Mouse (Mus musculus): ENCODE measurements around the gene Psme2. TPM values are rescaled to one million over a fixed set of nuclear protein-coding genes. Genes with fewer than 3 reads are reported as not detected.

The Psme2 gene
- polyA plus RNA-seq, 1 experiment from 2014 or later = 215 TPM

DNA sequence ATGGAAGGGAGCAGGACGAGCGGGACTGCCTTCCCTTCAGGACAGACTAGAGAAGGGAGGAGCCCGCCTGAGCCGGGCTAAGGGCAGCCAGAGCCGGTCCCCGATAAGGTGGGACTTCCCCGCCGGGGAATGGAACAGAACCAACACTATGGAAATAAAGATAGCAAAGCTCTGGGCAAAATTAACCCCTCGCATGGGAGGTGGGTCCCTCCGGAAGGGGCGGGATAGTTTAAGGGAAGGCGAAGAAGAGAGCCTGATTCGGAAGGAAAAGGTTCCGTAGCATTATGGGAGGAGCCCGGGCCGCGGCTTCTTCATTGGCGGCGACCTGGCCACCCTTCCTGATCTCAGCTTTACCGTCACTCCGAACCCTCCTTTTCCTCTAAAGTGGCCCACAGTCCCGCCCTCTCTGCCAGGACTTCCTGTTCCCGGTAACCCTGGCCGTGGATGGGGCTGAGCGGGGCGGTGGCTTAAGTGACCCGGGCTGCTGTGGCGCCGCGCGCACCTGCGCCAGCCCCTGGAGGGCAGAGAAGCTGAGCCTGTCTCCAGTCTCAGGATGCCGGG, 498 bp upstream of the Psme2 start, which contains the start of gene Rnf31:
TSS of gene Rnf31 (plus strand) at position 378 of the 561 bp plus-strand sequence.
- Histone ChIP-seq H3K9ac (peak within 1 kb of the TSS; percentile 88), H3K9me3 (replicated peaks) (no peaks in the 10 kb centered on the region), H3K4me3 (peak within 1 kb of the TSS; percentile 85), H3K4me2 (peak within 1 kb of the TSS; percentile 92), H3K4me1 (replicated peaks) (peaks cover 26% of the 10 kb centered on the region), H3K36me3 (peaks cover 29% of the 10 kb centered on the region), H3K27ac (peak within 1 kb of the TSS; percentile 96), H3K27me3 (no peaks in the 10 kb centered on the region)
- under 1% methylated on average over 33 of the region's 33 CpGs for WGBS
- peak; percentile 89 for ATAC-seq (replicated peaks; ENCODE audit: insufficient number of reproducible peaks, insufficient read depth, low FRiP score, low read depth)

DNA sequence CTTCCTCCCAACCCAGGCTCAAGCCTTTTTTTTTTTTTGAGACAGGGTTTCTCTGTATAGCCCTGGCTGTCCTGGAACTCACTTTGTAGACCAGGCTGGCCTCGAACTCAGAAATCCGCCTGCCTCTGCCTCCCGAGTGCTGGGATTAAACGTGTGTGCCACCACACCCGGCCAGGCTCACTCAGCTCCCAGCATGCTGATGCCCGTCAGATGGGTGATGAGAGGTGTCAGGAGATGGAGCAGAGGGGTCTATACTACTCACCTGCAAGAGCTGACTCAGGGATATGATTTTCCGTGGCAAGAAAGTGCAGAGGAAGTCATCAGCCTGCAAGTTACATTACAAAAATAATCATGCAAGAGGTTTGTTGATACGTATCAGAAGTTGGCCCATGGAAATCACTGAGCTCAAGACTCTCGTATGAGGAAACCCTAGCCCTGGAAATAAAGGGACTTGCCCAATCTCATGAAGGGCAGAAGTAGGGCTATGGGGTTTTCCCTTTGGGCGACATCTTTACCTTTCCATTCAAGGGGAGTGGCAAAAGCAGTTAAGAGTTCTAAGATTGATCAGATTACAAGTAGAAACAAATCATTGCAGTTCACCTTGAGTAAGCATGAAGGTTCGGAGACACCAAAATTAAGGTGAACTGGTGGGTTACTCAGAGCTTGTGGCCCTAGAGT, 1.0 kb downstream of the Psme2 start:
- Histone ChIP-seq H3K9me3 (replicated peaks) (no peaks in the 10 kb centered on the region), H3K27me3 (no peaks in the 10 kb centered on the region), H3K36me3 (peaks cover 14% of the 10 kb centered on the region; the same call in 1 of the 2 replicates), H3K4me3 (peak overlapping the region; percentile 85), H3K4me1 (replicated peaks) (peaks cover 33% of the 10 kb centered on the region), H3K27ac (peak overlapping the region; percentile 96), H3K9ac (peak overlapping the region; percentile 61; the same call in 1 of the 2 replicates), H3K4me2 (peak overlapping the region; percentile 92)
- WGBS = 77% methylated on average over 11 of the region's 11 CpGs
- no peak for ATAC-seq (replicated peaks; ENCODE audit: insufficient number of reproducible peaks, insufficient read depth, low FRiP score, low read depth)

DNA sequence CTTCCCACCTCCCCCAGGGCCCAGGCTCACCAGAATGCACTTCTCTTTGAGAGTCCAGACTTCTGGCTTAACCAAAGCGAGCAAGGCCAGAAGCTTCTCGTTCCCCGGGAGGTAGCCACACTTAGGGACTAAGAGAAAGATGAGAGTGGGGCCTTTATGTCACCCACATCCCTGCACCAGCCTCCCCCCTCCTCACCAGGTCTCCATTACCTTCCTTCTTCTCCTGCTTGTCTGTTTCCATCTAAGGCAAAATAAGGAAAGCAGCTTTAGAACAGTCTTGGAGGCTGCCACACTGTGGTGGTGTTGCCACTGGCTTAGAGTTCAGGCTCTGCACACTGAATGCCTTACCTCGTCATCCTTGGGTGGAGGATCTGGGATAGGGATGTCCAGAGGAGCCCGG, 1.6 kb downstream of the Psme2 start:
- Histone ChIP-seq H3K9me3 (replicated peaks) (no peaks in the 10 kb centered on the region), H3K4me3 (0 out of 2 replicates have a peak overlapping the region, but pooled peaks have one; percentile 85), H3K4me2 (no peak overlapping the region), H3K27me3 (no peaks in the 10 kb centered on the region), H3K4me1 (replicated peaks) (peaks cover 38% of the 10 kb centered on the region), H3K27ac (no peak overlapping the region), H3K36me3 (peaks cover 8% of the 10 kb centered on the region; the same call in 1 of the 2 replicates), H3K9ac (no peak overlapping the region)
- ATAC-seq (replicated peaks; ENCODE audit: insufficient number of reproducible peaks, insufficient read depth, low FRiP score, low read depth) = no peak
- WGBS = 86% methylated on average over 5 of the region's 5 CpGs

DNA sequence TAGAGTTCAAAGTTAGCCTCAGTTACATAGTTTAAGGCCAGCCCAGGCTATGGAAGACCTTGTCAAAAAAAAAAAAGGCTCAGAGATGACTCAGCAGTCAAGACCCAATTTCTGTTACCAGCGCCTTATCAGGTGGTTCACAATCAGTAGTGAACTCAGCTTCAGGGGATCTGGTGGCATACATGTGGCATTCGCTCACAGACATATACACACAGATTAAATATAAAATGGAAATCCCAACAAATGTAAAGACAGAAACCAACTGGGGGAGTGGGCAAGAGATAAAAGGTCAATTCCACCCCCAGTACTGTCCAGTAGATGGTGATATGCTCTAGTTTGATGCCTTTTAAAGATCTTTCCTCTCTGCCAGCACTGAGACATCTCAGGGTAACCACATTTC, 4.8 kb downstream of the Psme2 start:
- ATAC-seq (replicated peaks; ENCODE audit: insufficient number of reproducible peaks, insufficient read depth, low FRiP score, low read depth) = no peak
- H3K27me3 ChIP-seq = no peaks in the 10 kb centered on the region
- H3K36me3 ChIP-seq = peaks cover 14% of the 10 kb centered on the region; the same call in 1 of the 2 replicates
- H3K9me3 ChIP-seq (replicated peaks) = no peaks in the 10 kb centered on the region
- H3K4me1 ChIP-seq (replicated peaks) = peaks cover 23% of the 10 kb centered on the region
- H3K27ac ChIP-seq = no peak overlapping the region
- no peak overlapping the region for H3K4me2 ChIP-seq
- H3K9ac ChIP-seq = no peak overlapping the region
- no peak overlapping the region for H3K4me3 ChIP-seq
- 89% methylated on average over 2 of the region's 2 CpGs for WGBS

DNA sequence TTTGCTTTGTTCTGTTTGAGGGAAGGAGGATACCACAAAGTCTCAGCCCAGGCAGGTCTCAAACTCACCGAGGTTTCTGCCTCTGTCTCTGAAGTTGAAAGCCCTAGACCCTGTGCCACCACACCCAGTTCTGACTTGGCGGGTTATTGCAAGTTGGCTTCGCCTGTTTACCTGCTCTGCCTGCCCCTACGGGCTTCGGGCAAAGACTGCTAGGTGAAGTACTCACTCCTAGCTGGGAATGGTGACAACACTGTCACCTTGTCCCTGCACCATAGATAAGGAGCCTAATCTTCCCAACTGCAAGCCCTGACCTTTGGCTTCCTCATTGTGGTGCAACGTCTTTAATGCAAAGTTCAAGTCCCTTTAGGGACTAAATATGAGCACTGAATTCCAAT, 5.3 kb downstream of the Psme2 start:
- no peak for ATAC-seq (replicated peaks; ENCODE audit: insufficient number of reproducible peaks, insufficient read depth, low FRiP score, low read depth)

DNA sequence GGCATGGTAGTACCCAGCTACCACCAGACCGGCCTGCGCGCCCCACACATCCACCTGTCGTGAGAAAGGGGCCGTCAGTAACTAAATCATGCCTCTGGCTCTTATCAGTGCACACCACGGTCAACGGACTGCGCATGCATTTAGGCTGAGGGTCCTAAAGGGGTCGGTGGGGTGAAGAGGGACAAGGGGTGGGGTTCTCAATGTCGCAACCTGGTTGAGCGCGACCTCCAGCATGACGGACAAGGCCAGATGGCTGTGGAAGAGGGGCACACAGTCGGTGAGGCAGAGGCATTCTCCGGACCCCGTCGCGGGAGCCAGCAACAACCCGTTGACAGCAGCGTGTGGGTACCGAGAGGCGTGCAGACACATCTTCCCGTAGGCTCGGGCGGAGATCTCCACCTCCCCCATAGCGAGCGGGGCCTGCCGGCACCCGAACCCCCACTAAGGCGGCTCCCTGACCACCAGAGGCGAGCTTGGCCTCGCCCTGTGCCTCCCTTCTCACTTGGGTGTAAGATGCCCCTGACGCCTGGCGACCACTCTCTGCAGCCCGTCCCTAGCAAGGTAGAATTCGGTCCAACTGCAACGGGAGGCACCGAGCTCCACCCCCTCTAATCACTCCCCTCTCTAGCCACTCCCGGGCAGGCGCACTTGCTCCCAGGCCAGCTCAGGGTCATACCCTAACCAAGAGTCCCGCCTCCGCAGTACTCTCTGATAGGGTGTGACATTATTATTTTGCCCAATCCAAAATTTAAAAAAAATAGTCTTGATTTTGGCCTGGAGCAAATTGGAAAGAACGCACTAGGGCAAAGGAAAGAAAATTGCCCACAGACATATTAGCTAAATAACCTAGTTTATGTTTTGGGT, 6.0 kb downstream of the Psme2 start, which contains the start of gene Emc9:
TSS of gene Emc9 (minus strand) at position 601 of the 864 bp plus-strand sequence.
- H3K27ac ChIP-seq = peak within 1 kb of the TSS; percentile 83

More for the DNA sequence above, 5.3 kb downstream of the Psme2 start:
- Histone ChIP-seq H3K27me3 (no peaks in the 10 kb centered on the region), H3K9me3 (replicated peaks) (no peaks in the 10 kb centered on the region), H3K4me1 (replicated peaks) (peaks cover 23% of the 10 kb centered on the region), H3K4me2 (peak overlapping the region; percentile 89), H3K9ac (no peak overlapping the region), H3K36me3 (peaks cover 18% of the 10 kb centered on the region; the same call in 1 of the 2 replicates), H3K4me3 (peak overlapping the region; percentile 69; the same call in 1 of the 2 replicates), H3K27ac (peak overlapping the region; percentile 83)
- WGBS = 47% methylated on average over 6 of the region's 6 CpGs

DNA sequence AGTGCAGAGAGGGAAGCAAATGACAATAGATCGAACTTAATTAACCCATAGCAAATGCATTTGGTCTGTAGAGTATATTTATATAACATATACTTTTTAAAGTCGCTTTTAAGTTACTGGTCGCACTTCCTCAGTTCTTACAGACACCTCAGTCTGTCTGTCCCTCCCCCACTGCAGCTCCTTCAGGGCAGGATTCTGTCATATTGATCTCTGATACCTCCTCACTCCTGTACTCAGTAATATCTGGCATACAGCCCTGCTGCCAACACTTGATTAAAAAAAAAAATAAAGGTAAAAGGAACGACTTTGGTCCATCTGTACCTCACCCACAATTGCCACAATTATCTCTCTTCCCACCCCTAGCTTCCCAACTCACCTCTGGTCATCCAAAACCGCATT, 6.6 kb downstream of the Psme2 start:
- no peak for ATAC-seq (replicated peaks; ENCODE audit: insufficient number of reproducible peaks, insufficient read depth, low FRiP score, low read depth)
- Histone ChIP-seq H3K4me3 (peak overlapping the region; percentile 69), H3K27ac (peak overlapping the region; percentile 83), H3K9ac (peak overlapping the region; percentile 80), H3K9me3 (replicated peaks) (no peaks in the 10 kb centered on the region), H3K27me3 (no peaks in the 10 kb centered on the region), H3K4me2 (peak overlapping the region; percentile 89), H3K4me1 (replicated peaks) (peaks cover 15% of the 10 kb centered on the region), H3K36me3 (peaks cover 26% of the 10 kb centered on the region)
- WGBS = 46% methylated on average over 5 of the region's 5 CpGs

More for the DNA sequence above, 6.0 kb downstream of the Psme2 start, which contains the start of gene Emc9:
- Histone ChIP-seq H3K9me3 (replicated peaks) (no peaks in the 10 kb centered on the region), H3K4me3 (peak within 1 kb of the TSS; percentile 69), H3K27me3 (no peaks in the 10 kb centered on the region), H3K36me3 (peaks cover 24% of the 10 kb centered on the region), H3K4me1 (replicated peaks) (peaks cover 17% of the 10 kb centered on the region), H3K9ac (peak within 1 kb of the TSS; percentile 80), H3K4me2 (peak within 1 kb of the TSS; percentile 89)
- peak; percentile 78 for ATAC-seq (replicated peaks; ENCODE audit: insufficient number of reproducible peaks, insufficient read depth, low FRiP score, low read depth)
- WGBS = 3% methylated on average over 43 of the region's 43 CpGs

DNA sequence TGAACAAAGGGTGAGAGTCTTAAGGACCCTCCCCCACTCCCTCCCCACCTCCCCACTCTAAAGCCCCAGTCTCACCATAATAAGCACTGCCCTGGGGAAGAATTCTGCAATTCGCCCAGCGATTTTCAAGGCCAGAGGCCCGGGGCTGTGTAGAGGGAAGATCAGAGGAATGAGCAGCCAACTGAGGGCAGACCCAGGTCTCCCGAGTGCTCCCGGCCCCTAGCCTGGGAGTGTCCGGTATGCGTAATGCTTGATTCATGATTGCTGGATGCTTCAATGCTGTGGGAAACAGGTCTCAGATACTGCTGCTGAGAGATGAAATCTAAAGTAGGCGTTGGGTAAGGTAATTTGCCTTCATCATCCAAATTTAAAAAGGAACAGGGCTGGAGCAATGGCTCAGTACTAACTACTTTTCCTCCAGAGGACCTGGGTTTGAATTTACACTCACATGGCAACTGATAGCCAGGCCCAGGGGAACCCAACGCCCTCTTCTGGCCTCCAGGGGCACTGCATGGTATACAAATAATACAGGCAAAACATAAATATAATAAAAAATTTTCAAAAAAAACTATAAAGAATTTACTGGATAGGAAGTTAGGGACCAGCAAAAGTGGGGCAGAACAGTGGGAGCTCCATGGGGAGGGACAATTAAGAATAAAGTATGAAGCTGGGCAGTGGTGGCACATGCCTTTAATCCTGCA, 8.8 kb downstream of the Psme2 start:
- Histone ChIP-seq H3K27me3 (no peaks in the 10 kb centered on the region), H3K9me3 (replicated peaks) (no peaks in the 10 kb centered on the region), H3K4me3 (no peak overlapping the region), H3K4me1 (replicated peaks) (peaks cover 27% of the 10 kb centered on the region), H3K27ac (no peak overlapping the region), H3K36me3 (peaks cover 23% of the 10 kb centered on the region), H3K9ac (no peak overlapping the region), H3K4me2 (no peak overlapping the region)
- WGBS = 74% methylated on average over 9 of the region's 9 CpGs
- no peak for ATAC-seq (replicated peaks; ENCODE audit: insufficient number of reproducible peaks, insufficient read depth, low FRiP score, low read depth)

DNA sequence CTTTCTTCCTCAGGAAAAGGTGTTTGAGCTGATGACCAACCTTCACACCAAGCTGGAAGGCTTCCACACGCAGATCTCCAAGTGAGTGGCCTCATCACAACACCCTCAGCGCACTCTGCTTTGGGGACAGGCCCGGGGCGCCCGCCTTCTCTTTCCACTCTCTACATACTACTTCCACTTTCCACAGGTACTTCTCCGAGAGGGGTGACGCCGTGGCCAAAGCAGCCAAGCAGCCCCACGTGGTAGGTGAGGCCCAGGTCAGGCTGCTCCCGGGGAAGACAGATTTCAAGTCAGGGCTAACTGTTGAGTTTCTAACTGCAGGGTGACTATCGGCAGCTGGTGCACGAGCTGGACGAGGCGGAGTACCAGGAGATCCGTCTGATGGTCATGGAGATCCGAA, 10.2 kb downstream of the Psme2 start:
- H3K36me3 ChIP-seq = peaks cover 20% of the 10 kb centered on the region

DNA sequence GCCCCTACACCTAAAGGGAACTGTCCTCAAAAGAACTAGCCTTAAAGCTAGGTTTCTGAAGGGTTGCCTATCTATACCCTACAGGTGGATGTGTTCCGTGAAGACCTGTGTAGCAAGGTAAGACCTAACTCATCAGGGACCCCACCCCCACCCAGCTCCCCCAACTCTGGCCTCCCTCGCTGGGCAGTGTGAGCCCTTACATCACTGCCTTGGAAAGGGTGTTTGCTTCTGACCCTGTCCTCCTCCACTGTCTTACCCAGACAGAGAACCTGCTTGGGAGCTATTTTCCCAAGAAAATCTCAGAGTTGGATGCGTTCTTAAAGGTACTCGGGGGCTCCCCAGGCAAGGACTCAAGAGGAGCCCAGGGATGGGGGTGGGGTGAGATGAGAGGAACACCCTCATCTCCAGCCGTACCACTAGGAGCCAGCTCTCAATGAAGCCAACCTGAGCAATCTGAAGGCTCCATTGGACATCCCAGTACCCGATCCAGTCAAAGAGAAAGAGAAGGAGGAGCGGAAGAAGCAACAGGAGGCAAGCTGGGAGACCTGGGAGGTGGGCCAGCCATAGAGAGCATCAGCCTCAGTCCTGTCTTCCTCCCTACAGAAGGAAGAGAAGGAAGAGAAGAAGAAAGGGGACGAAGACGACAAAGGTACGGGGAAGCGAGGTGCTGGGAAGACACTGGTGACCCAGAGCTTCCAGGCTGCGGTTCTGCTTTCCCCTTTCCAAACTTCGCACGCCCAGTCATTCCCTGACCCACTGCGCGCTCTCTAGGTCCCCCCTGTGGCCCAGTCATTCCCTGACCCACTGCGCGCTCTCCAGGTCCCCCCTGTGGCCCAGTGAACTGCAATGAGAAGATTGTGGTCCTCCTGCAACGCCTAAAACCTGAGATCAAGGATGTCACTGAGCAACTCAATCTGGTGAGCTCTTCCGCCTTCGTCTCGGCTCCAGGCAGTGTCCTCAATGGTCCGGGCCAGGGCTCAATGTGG, 11.1 kb downstream of the Psme2 start:
- H3K27me3 ChIP-seq = no peaks in the 10 kb centered on the region
- H3K4me3 ChIP-seq = peak overlapping the region; percentile 79; the same call in 1 of the 2 replicates
- H3K27ac ChIP-seq = no peak overlapping the region
- no peak for ATAC-seq (replicated peaks; ENCODE audit: insufficient number of reproducible peaks, insufficient read depth, low FRiP score, low read depth)
- no peaks in the 10 kb centered on the region for H3K9me3 ChIP-seq (replicated peaks)
- peaks cover 20% of the 10 kb centered on the region for H3K36me3 ChIP-seq
- WGBS = 84% methylated on average over 23 of the region's 23 CpGs
- H3K9ac ChIP-seq = no peak overlapping the region
- no peak overlapping the region for H3K4me2 ChIP-seq
- peaks cover 37% of the 10 kb centered on the region for H3K4me1 ChIP-seq (replicated peaks)

More for the DNA sequence above, 10.2 kb downstream of the Psme2 start:
- Histone ChIP-seq H3K9me3 (replicated peaks) (no peaks in the 10 kb centered on the region), H3K4me1 (replicated peaks) (peaks cover 34% of the 10 kb centered on the region), H3K9ac (no peak overlapping the region), H3K4me3 (no peak overlapping the region), H3K27me3 (no peaks in the 10 kb centered on the region), H3K4me2 (no peak overlapping the region), H3K27ac (no peak overlapping the region)
- 89% methylated on average over 16 of the region's 16 CpGs for whole genome bisulfite sequencing
- no peak for ATAC-seq (replicated peaks; ENCODE audit: insufficient number of reproducible peaks, insufficient read depth, low FRiP score, low read depth)
